Mouse (Mus musculus): ENCODE data around the gene Xpc.

- TF ChIP-seq CTCF (conservative IDR thresholded peaks at IDR 0.05; ENCODE audit: low read length) (no peak), POU5F1 (IDR thresholded peaks at IDR 0.05; ENCODE audit: borderline replicate concordance, low read length) (no peak)
Observed at GRCm38 (mm10) chr6:91531276-91531675, 15.6 kb upstream of the Xpc start.
